Mouse (Mus musculus) cortical plate, adult 2 months (tissue): ENCODE data around the gene Pkhd1.

Experiments
- CTCF ChIP-seq: fragments of 200-500 bp; IDR thresholded peaks from 2 replicates; pipeline ENCODE4 v1.5.1; 2011; ENCODE audit warnings: mild to moderate bottlenecking, control low read depth, low read length; ENCODE audit not compliant: insufficient read depth; ENCODE audit errors: extremely low read depth
- POLR2A ChIP-seq: fragments of 200-500 bp; IDR thresholded peaks from 2 replicates; pipeline ENCODE4 v1.6.1; 2011; ENCODE audit warnings: mild to moderate bottlenecking, low read length, control low read depth; ENCODE audit not compliant: insufficient read depth; ENCODE audit errors: extremely low read depth

- no peak for TF ChIP-seq CTCF
- TF ChIP-seq POLR2A: no peak
Observed at GRCm38 (mm10) chr1:20454621-20455020, 163.2 kb downstream of the Pkhd1 start.
